Mouse (Mus musculus) left cerebral cortex, adult 2 months (tissue): ENCODE data around the gene Nptn. TPM values are rescaled to one million over a fixed set of nuclear protein-coding genes. Genes with fewer than 3 reads are reported as not detected.
"Not testable (repeated sequence)": the region's sequence is repeated elsewhere in the genome, so short reads cannot be mapped to it uniquely, and the experiment has no call there.

Source experiments
- DNase-seq, 2 experiments: peaks; one replicate each; pipeline ENCODE4 v3.0.0; 2021 to 2022; ENCODE audit warnings: low spot score in 2 of 2, mixed read lengths in 1 of 2; ENCODE audit errors: extremely low spot score in 1 of 2
- H3K27ac ChIP-seq: fragments of 200-600 bp; 2 replicates; pipeline ENCODE4 v1.8.1; 2022
- H3K4me3 ChIP-seq: fragments of 200-600 bp; 2 replicates; pipeline ENCODE4 v1.8.1; 2022
- CTCF ChIP-seq: fragments of 200-600 bp; IDR thresholded peaks from 2 replicates; pipeline ENCODE4 v1.8.1; 2022; ENCODE audit warnings: antibody characterized with exemption, mild to moderate bottlenecking, moderate library complexity
- intact Hi-C: fragments of 180-260 bp; cut with DNase I; formaldehyde crosslinking; loops from one replicate; pipeline ENCODE4 v1.15.1; 2025
- total RNA-seq, 2 experiments: library from RNA; stranded (reverse); gene quantifications; 2 replicates each; pipeline ENCODE4 v1.2.3; 2021

Nptn gene
- total RNA-seq, 2 experiments from 2014 or later: 951 to 958 TPM

DNA sequence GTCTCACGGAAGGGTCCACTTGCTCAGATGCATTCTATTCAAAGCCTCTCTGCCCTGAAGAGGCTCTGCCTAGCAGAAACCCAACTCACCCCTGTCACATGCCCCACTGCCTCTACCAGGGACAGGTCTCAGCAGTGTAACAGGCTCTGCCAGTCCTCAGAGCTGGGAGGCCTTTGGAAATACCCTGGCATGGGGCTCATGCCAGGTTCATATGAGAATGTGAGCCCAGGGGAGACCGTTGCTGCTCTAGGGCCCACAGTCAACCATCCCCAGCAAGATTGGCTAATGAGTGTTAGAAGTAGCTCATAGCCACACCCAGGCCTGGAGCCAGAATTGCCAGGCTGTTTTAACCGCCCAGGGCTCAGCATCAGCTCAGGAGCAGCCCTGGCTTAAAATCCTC lies 32.3 kb upstream of the Nptn start:
- H3K4me3 ChIP-seq: no peak overlapping the region
- TF ChIP-seq CTCF: no peak
- no peak for DNase-seq
- H3K27ac ChIP-seq: no peak overlapping the region
- intact Hi-C loops: no loop called here

DNA sequence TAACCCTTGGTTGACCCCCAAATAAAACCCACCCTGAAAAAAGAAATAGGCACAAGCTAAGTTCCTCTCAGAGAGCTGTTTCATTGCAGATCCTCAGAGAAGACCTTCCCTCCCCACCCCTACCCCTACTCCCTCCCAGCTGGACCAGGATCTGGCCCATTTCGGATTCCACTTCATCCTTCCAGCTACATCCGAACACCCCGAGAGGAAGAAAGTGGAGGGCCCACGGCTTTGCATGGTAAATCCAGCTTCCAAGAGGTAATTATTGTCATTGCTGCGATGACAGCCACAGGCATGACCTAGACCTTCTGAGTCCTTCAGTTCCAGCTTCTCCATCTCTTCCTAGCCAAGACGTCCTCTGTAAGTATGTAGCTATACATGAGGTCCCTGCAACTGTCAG lies 31.1 kb upstream of the Nptn start:
- intact Hi-C loops: no loop called here
- no peak overlapping the region for H3K4me3 ChIP-seq
- no peak for TF ChIP-seq CTCF

DNA sequence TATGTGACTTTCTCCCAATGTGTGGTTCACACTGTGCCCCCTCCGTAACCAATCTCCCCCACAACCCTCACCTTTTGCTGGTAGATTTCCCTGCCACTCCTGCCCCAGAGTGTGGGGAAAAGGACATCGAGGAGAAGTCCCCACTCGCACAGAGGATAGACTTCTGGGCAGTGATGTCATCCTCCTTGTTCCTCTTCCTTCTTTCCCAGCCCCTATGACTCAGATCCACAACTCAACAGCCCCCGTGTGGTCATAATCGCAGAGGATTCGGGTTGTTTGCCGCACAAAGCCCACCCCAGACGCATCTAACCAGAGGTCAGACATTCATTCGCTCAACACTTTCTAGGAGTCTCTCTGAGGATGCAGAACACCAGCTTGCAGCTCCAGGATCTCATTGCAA lies 30.0 kb upstream of the Nptn start:
- TF ChIP-seq CTCF: no peak; the same call in 1 of the 2 replicates

More for the DNA sequence above, 31.1 kb upstream of the Nptn start:
- no peak overlapping the region for H3K27ac ChIP-seq
- no peak for DNase-seq

DNA sequence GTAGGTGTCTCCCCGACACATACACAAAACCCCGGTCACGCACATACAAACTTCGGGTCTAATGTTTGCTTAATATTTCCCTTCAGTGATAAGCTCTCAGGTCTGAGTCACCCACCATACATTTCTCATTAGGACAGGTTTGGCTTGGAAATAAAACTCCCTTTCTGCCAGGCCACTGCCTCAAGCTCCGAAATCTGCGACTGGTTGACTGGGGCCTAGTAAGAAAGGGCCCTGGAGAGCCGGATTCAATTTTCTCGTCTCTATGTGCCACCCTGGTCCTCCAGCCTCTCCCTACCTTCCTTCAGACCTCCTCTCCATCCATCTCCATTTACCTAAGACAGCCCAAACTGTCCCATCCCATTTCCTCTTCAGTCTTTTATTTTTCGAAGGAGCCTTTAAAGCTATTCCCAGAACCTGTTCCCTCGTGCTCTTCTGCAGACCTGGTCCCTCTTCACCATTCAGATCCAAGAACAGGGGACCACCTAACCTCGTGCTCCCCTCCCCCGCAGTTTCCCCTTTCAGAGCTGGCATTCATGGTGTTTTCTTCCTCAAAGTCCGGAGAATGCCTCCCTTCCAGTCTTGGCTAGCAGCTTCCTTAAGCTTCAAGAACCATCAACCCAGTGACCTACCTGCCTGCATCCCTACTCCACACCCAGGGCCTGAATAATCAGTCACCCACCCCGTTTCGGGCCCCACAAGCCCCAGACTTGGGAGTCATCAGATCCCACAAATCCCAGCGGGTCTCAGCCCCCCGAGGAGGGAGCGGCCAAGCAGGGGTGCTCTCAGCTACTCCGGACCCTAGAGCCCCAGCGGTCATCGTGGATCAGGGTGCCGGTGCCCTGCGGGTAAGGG lies 27.8 kb upstream of the Nptn start:
- no peak for TF ChIP-seq CTCF
- DNase-seq: no peak
- intact Hi-C loops: loop anchor here (2.0 kb wide), 1 partner anchor 29 kb away; the partner anchor contains the start of gene Nptn
- H3K27ac ChIP-seq: peak overlapping the region; percentile 99
- peak overlapping the region; percentile 94 for H3K4me3 ChIP-seq

More for the DNA sequence above, 30.0 kb upstream of the Nptn start:
- intact Hi-C loops: no loop called here
- DNase-seq: no peak
- H3K4me3 ChIP-seq: no peak overlapping the region
- H3K27ac ChIP-seq: no peak overlapping the region

DNA sequence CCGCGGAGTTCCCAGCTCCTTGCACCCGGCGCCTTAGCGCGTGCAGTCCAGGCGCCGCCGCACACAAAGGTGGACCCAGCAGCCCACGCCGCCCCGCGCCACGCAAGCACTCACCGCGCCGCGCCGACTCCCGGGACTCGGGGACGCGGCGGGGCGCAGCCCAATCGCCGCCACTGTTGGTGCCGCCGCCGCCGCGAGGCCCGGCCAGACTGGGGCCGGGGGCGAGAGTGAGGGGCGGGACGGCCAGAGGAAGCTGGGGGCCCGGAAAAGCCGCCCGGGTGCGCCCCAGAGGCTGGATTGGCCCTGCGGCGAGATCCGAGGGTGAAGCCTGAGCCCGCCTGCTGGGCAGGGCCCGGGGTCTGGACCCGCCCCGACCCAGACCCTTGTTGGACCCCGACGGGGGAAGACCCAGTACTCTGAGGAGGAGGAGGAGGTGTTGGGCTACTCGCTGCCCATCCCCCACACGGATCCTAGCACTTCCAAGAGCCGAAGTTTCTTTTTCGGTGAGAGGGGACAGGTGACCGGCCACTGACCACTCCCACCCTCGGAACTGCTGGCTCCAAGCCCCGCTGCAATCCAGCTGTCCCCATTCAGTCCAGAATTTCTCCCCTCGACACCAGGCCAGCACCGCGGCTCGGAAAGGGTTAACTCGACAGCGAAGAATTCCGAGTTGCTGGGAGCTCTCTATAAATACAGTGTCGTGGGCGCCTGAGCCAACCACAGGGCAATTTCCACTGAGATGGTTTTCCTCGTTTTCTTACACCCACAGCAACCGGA lies 26.9 kb upstream of the Nptn start, which contains the start of gene Cd276:
TSS of gene Cd276 (minus strand) at position 530 of the 777 bp plus-strand sequence.
- TF ChIP-seq CTCF: no peak; the same call in 1 of the 2 replicates
- intact Hi-C loops: loop anchor here (1.0 to 2.0 kb wide), 2 partner anchors 9 to 28 kb away; partner anchors contain the start of gene Nptn
- peak; percentile 75 to 78 for DNase-seq
- H3K27ac ChIP-seq: peak within 1 kb of the TSS; percentile 99
- peak within 1 kb of the TSS; percentile 94 for H3K4me3 ChIP-seq

DNA sequence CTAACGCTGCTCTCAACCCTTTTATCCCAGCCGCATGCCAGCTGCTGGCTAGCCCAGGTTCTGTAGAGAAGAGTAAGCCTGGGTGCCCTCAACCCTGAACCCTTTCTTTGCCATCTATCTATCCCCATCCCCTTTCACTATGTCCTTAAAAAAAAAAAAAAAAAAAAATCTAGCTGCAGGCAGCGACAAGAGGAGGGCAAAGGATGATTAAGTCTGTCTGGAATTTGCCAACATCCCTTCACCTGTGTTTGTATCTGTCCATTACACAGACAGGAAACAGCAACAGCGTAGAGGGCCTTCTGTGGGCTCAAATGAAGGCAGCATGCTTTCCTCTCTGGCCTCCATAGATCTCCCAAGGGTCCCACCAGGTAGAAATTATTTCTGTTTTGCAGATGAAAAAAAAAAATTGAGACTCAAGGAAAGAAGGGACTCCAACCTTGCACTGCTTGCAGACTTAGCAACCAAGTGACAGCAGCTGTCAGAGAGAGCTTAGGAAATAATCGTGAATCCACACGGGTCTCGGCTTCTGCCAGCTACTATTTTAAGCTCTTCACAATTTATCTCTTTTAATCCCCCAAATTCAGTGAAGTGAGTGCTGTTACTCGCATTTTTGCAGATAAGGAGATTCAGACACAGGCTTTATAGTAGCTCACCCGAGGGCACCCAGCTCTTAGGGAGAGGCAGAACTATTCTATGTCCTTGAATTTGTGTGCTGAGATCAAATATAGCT lies 26.2 kb upstream of the Nptn start:
- TF ChIP-seq CTCF: no peak
- Histone ChIP-seq H3K27ac (peak overlapping the region; percentile 99), H3K4me3 (peak overlapping the region; percentile 94)
- intact Hi-C loops: loop anchor here (1.0 to 2.0 kb wide), 2 partner anchors 10 to 27 kb away; partner anchors contain the start of gene Nptn
- no peak for DNase-seq

DNA sequence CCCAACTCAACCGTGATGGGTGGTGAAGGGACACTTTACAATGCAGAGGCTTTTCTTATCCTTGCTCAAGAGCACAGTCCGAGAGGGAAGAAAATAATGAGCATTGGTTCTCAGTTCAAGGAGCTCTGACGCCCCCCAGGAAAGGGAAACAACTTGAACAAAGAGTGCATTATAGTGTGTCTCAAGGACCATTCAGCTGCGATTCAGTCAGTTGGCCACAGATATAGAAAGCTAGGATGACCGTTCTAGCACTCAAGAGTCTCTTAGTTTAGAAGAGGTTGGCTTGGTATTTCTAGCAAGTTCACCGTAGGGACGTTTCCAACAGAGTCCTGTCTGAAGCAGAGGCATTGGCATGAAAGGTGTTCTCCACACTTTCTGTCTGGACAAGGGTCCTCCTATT lies 25.4 kb upstream of the Nptn start:
- no peak for DNase-seq
- Histone ChIP-seq H3K27ac (peak overlapping the region; percentile 99), H3K4me3 (no peak overlapping the region)
- TF ChIP-seq CTCF: no peak
- intact Hi-C loops: no loop called here

DNA sequence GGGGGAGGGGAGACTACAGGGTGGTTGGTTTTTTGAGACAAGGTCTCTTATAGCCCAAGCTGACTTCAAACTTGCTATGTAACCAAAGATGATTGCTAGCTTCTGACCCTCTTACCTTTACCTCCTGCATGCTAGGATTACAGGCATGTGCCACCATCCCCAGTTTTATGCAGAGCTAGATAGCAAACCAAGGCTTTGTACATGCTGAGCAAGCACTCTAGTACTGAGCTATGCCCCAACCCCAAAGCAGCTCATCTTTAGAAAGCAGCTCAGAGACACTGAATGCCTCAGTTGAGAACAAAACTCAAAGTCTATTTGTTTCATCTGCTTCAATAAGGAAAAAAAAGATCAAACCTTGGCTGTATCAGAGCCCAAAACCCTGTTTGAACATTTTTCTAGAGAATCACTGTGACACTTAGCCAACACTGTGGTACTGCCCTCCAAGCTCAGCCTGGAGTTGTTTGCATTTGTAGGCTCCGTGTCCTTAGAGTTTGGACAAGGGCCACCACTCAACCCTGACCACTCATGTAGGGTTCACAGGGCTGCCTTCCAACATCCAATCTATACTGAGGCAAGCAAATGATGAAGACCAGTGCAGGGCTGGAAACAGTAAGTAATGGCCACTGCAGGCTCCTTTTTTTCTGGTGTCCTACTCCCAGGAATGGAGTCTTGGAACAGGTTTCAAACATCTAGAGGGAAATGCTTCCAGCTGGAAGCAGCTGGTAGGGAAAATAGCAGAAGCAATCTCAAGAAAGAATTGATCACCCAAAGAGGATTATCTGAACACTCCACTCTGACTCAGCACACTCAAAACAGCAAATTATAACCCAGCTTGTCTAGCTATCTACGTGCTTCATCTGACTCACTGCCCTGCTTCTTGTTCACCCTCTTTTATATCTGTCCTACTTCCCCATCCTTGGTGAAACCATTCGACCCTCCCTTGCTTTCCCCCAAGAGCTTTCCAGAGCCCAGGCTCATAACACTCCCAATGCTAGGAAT lies 24.3 kb upstream of the Nptn start:
- no peak for DNase-seq
- peak overlapping the region; percentile 11; the same call in 1 of the 2 replicates for H3K27ac ChIP-seq
- no peak for TF ChIP-seq CTCF
- intact Hi-C loops: no loop called here
- H3K4me3 ChIP-seq: no peak overlapping the region

DNA sequence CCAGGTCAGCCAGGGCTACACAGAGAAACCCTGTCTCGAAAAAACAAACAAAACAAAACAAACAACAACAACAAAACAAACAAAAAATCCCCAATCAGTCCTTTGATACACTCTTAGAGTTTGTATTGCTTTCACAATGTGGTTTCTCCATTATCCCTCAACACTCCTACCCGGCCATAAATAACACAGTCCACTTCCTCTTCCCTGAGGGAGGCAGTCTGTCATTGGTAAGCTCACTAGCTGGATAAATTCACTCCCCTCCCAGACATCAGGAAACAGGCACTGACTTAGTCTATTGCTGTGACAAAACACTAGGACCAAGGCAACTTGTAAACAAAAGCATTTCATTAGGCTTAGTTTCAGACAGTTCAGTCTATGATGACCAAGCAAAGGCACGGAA lies 21.8 kb upstream of the Nptn start:
- intact Hi-C loops: no loop called here
- no peak overlapping the region for H3K27ac ChIP-seq
- TF ChIP-seq CTCF: no peak
- no peak overlapping the region for H3K4me3 ChIP-seq
- no peak for DNase-seq

DNA sequence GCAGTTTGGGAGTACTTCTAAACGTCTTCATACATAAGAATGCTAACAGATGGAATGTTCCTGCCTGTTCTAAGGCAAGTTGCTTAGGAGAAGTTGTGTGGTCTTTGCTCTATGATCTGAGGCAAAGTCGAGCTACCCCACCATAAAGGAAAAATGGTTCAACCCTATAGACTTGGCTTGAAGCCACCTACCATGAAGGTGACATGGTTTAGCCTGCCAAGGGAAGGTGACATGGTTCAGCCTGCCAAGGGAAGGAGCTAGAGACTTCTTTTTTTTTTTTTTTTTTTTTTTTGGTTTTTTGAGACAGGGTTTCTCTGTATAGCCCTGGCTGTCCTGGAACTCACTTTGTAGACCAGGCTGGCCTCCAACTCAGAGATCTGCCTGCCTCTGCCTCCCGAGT lies 16.1 kb upstream of the Nptn start:
- DNase-seq, intact Hi-C loops, H3K27ac ChIP-seq, H3K4me3 ChIP-seq: not testable (repeated sequence)

DNA sequence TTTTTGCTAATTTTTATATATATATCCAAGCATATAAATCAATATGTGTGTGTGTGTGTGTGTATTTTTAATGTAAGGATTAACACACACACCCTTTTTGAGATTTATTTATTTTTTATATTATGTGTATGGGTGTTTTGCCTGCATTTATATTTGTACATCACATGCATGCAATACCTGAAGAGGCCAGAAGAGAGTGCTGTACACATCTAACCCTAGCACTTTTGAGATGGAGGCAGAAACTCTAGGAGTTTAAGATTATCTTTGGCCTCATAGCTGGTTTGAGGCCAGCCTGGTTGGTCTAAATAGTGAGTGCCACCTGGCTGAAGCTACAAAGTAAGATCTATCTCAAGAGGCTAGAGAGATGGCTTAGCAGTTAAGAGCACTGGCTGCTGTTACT lies 14.4 kb upstream of the Nptn start:
- no peak overlapping the region for H3K4me3 ChIP-seq
- intact Hi-C loops: no loop called here
- no peak overlapping the region for H3K27ac ChIP-seq
- peak in 1 of 2 experiments; percentile 2 for DNase-seq
- peak; percentile 47 for TF ChIP-seq CTCF
